Mouse (Mus musculus): ENCODE results near the gene Dnajb5. TPM values are rescaled to one million over a fixed set of nuclear protein-coding genes. Genes with fewer than 3 reads are reported as not detected.

The Dnajb5 gene
- total RNA-seq, 2 experiments from 2014 or later, result 68.7 to 78.0 TPM

DNA sequence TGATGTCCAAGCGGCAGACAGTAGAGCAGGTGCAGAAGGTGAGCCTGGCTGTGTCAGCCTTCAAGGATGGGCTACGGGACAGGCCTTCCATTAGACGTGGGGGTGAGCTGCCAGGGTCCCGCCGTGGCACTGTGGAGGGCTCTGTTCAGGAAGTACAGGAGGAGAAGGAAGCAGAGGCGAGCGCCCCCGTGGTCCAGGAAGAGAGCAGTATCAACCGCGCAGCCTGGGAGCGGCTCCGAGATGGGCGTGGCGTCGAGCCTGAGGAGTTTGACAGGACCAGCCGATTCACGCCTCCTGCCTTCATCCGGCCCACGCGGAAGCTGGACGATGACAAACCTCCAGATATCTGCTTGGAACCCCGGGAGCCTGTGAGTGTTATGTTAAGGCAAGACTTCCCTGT, 16.0 kb upstream of the Dnajb5 start:
- peak; percentile 71 to 80 for DNase-seq
- intact Hi-C loops (cut with DNase I), result no loop called here

DNA sequence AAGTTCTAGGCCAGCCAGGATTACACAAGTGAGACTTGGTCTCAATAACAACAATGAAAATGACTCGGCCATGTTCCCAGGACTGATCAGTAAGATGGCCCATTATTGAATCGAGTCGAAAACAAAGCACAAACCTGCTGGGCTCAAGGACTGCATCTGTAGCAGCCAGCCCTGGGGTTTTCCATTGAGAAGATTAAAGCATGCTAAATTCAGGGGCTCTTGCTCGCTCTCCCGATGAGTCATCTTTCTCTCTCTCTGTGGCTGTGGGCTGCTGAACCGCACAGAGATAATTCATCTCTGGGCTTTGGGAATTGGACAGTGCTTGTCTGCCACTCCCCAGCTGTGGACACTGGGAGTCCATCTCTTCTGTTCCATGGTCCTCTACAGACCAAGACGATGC, 8.2 kb upstream of the Dnajb5 start:
- intact Hi-C loops (cut with DNase I), result no loop called here
- DNase-seq, result no peak

DNA sequence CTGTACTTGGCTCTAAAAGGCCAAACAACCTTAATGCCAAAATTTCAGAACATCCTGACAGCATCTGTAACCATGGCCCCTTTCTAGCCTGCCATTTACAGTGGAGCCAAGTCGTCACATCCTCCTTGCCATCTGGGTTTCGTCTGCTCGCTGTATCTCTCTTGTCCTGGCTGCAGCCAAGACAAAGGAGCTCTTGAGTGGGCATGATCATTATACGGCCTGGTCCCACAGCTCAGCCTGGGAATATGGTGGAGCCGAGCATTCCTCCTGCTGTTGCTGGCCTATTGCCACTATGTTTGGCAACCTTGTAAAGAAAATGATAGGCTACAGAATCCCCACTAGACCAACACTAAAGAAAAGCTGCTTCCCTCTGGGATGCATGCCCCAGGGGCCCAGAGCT, 6.3 kb upstream of the Dnajb5 start:
- intact Hi-C loops (cut with DNase I), result no loop called here
- no peak for DNase-seq

DNA sequence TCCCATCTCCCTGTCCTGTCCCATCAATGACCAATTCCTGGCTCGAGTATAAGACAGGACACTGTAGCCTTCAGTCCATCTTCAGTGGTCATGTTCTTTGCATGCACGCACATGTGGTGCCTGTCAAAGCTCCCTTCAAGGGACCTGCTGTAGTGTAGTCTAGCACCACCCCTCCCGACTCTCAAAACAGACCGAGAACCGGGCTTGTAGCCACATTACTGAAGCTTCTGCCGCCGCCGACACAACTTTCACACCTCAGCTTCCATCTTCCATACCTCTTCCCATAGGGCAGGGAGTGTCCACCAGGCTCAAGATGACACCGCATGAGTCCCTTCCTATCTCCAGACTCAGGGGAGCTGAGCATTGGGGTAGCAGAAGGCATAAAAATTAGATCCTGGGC, 5.4 kb upstream of the Dnajb5 start:
- intact Hi-C loops (cut with DNase I), result loop anchor here (2.0 kb wide), 1 partner anchor 67 kb away; no protein-coding TSS in a partner anchor
- DNase-seq, result no peak

DNA sequence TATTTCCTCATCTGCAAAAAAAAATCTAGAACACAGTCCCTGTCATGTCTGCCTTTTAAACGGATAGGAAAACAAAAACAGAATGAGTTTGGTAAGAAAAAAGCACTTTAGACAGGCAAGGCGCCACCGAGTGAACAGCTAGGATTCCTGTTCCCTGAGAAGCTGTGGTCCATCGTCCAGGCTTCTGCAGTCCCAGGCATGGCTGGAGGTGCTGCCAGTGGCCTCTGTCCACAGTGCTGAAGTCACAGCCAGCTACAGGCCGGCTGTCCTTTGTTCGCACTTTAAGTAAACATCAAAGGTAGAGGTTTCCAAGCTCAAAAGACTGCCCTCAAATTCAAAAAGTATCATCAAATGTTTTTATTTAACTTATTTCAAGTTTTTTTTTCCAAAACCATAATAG, 4.6 kb upstream of the Dnajb5 start:
- DNase-seq, result peak; percentile 54 to 74
- intact Hi-C loops (cut with DNase I), result loop anchor here (2.0 kb wide), 1 partner anchor 68 kb away; no protein-coding TSS in a partner anchor

DNA sequence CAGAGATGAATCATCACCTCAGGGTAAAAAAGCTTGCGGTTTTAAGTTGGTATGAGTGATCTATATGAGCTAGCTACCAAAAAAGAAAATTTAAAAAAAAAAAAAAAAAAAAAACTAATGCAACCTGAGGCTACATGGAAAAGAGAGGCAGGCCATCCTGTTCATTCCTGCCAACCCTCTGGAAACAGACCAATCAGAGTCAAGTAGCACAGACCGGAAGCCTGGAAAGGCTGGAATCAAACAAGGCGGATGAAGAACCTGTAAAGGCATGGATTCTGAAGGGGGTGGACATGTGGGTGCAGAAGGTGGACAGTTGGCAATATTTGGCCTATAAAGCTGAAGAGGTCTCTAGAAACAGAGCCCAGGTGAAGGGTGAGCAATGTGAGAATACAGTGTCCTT, 4.2 kb upstream of the Dnajb5 start:
- intact Hi-C loops (cut with DNase I), result loop anchor here (2.0 kb wide), 1 partner anchor 69 kb away; no protein-coding TSS in a partner anchor

DNA sequence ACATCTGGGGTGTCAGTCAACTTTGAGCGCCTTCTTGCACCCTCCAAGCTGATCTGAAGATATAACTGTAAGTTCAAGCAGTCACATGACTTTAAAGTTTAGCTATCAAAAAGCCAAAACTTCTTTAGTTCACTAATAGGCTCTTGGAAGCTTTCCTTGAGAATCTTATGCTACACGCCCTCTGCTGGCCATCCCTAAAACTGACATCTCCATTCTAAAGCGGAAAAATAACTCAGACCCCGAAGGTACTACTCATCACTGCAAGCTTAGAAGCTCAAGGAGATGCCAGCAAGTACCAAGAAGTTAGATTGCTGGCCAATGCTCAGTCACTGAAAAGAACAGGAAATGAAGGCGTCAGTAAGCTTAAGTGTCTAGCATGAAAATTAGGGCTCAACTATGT, 3.7 kb upstream of the Dnajb5 start:
- intact Hi-C loops (cut with DNase I), result loop anchor here (2.0 kb wide), 2 partner anchors 29 to 69 kb away; partner anchors contain the start of gene Phf24
- peak; percentile 56 to 73 for DNase-seq

More for the DNA sequence above, 4.2 kb upstream of the Dnajb5 start:
- no peak for DNase-seq

DNA sequence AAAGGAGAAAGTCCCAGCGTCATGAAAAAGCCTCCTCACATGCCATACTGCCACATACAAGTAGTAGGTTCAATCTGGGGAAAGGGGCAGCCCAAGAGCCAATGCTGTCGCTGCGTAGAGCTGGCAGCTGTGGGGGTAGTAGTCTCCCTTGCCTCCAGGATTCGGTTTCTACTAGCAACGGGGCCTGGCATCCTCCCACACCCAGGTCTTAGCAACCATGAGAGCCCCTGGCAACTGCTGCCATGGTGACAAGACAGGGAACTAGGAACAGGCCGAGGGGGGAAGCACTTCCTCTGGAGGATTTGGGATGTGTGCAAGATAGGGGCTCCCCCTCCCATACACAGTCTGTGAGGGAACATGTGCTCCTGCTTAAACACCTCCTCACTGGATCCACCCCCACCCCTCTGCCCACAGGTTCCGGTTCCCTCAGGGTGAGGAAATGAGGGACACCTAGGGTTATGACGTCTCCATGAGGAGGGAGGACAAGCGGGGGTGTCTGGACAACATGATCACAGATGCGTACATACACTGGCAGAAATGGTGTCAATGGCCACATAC, 2.8 kb upstream of the Dnajb5 start:
- intact Hi-C loops (cut with DNase I), result loop anchor here (2.0 kb wide), 1 partner anchor 30 kb away; the partner anchor contains the start of gene Phf24
- DNase-seq, result no peak

DNA sequence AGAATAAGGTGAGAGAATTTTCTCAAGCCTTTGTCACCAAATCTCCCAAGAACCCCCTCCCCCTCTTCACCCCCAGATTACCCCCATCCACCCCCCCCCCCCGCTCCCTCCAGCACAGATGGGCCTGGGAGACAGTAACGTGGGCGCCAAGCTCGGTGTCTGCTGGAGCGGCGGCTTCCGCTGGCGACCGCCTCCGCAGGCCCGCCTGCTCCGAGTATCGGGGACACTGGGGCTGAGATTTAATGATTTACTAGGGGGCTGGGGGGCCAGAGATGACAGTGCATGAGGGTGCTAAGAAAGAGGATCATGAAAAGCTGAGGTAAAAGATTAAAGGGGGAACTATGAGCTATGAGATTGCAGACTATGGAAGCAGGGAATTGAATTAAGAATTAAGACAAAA, 1.1 kb upstream of the Dnajb5 start:
- DNase-seq, result no peak
- intact Hi-C loops (cut with DNase I), result no loop called here

DNA sequence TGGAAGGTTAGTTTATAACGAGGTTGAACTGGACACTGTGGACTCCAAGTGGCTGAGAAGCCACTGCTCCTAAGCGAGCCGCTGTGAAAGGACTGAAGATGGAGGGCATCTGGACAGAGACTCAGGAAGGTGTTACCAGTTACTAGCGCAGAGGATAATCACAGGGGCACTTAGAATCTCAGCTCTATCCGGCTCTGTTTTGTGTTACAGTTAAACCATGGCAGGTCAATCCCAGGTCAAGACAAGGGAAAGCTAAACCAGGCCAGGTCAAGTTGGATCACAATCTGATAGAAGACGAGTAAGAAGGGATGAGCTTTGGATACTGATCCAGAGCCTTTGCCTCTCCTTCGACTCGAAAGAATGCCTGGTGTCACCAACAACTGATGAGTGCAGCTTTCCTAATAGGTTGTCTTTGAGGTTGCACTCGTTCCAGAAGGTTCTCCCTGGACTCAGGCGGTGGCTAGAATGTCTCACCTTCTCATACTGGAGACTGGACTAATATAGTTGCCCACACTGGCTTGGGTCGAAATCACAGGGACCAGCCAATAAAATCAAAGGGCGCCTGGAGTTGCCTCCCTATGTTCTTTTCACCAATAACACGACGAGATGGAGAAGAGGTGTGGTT, 451 bp upstream of the Dnajb5 start:
- DNase-seq, result no peak
- intact Hi-C loops (cut with DNase I), result no loop called here

DNA sequence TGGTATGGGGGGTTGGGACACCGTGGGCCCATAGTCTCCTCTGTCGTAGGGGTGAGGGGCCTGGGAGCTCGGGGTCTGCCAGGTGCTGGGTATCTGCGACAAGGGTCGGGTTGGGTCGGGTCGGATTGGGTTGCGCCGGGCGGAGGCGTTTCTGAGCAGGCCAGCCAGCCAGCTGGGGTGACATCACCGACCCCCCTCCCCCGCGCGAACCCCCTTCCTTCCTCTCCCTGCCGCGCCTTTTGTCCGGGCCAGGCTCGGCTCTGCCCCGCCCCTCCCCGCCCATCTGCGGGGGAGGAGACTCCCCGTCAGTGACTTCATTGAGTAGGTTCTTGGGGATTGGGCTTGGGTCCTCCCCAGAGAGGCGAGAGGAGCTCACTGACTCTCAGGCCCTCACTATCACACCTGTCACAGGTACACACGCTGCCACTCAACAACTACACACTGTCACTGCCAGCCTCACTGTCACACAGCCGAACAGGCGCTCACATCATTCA, 498 bp downstream of the Dnajb5 start:
- intact Hi-C loops (cut with DNase I), result no loop called here
- DNase-seq, result peak; percentile 91 to 94

DNA sequence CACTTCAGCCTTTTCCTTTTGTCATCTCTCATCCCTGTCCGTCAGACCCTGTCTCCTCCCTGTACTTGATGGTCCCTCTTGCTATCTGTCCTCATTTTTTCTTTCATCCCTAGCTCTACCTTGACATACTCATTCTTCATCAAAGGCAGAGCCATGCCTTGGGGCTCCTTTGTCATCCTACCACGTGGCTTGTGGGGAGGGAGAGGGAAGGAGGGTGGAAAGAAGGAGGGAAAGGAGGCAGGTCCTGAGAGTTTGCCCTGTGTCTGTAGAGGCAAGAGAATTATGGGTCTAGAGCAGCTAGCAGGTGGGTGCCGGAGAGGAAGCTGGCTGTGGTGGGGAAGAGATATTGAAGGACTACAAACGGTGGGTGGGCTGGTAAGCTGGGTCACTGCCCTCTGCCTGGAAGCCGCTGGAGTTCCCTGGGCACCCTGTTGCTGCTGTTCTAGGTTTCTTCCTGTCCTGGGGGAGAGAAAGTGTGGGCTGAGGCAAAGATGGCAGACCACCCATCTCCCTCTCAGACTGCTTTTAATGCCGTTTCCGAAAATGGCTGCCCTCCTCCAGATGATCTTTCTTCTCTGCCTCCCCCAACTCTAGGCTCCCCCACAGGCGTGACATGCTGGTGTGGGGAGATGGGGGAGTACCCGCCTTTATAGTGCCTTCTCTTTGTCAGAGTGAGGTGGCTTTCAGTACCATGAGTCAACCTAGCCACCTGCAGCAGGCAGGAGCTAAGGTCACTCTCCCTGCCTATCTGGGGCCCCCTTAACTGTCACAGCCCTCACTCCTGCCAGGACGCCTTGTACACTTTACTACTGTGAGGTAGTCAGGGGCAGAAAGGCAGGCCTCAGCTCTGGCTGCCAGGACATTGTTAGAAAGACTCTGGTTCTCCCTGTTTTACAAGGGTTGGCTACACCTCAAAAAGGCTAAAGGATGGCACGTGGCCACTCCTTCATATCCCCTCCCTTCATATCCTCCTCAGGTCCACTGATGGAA, 1.9 kb downstream of the Dnajb5 start:
- intact Hi-C loops (cut with DNase I), result no loop called here
- no peak for DNase-seq

DNA sequence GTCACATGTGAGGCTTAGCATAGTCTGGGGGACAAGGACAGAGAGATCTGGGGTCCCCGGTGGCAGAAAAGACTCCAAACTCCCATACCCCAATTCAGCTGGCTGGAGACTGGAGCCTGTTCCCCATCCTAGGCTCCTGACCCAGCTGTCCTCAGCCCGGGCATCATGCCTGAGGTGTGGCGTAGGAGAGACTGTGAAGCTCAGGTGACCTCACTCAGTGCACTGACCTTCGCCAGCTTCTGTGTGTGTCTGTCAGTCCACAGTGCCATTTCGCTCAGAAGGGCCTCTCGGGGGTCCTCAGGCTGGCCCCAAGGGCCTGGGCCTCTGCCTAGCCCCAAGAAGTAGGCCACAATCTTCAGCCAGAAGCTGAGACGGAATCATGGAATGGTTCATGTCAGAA, 2.9 kb downstream of the Dnajb5 start:
- peak; percentile 61 to 66 for DNase-seq
- intact Hi-C loops (cut with DNase I), result no loop called here

DNA sequence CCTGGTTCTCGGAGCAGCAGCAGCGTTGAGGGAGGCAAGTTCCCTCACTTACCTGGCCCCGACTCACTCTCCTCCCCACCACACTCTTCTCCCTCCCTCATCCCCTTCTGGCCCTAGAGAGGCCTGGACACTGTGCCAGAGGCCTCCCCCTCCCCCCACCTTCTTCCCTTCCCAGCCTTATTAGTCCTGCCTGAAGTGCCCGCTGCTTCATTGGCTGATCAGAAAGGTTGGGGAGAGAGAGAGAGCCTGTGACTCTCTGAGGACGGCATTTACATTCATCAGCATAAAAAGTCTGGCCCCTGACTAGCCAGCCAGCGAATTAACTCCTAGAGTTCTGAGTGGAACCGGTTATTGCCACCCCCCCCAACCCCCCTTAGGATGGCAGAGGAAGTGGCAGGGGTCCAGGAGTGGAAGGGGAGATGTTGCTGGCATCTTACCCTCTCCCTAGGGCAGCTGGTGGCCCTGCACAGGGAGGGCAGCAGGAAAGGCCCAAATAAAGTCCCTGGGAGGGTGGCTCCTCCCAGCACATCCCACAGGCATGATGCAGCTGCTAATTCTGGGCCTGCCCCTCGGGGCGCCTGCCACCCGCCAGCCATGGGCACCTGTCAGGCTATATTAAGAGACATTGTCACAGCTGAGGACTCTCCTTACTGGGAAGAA, 4.0 kb downstream of the Dnajb5 start:
- intact Hi-C loops (cut with DNase I), result no loop called here
- DNase-seq, result peak; percentile 67 to 75

DNA sequence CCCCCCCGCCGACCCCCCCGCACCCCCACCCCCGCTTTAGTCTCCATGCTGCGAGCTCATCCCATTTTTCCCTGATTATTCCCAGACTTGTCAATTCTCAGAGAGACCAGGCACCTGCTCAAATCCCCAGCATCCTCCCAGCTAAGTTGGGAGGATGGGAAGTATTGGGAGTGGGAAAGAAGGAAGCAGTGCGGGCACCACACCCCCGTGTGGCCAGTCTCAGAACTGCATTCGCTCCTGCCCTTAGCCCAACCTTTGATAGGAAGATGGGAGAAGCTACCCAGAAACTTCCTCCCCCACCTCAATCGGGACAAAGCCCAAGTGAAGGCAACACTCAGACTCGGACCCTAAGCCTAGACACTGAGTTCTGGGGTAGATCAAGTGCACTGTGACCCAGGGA, 4.7 kb downstream of the Dnajb5 start:
- DNase-seq, result peak; percentile 80 to 88
- intact Hi-C loops (cut with DNase I), result no loop called here

DNA sequence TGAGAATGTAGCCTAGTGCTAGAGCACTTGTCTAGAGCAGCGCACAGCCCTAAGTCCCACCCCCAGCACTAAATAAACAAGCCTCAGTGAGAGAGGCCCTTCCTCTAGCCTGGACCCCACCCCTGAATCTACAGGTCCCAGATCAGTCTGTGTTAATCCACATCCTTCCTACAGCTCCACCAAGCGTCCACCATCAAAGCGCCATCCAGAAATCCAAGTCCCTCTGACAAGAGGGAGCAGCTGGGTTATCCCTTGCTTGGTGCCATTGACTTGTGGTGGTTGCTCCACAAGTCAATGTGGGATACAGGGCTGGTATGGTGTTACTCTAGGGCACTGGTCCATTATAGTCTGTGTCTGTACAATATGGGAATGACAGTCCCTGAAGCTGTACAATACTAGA, 5.6 kb downstream of the Dnajb5 start:
- no peak for DNase-seq
- intact Hi-C loops (cut with DNase I), result no loop called here

DNA sequence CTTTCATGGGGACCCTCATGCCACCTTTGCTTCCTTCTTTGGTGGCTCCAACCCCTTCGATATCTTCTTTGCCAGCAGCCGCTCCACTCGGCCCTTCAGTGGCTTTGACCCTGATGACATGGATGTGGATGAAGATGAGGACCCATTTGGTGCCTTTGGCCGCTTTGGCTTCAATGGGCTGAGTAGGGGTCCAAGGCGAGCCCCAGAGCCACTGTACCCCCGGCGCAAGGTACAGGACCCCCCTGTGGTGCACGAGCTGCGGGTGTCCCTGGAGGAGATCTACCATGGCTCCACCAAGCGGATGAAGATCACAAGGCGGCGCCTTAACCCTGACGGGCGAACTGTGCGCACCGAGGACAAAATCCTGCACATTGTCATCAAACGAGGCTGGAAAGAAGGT, 7.0 kb downstream of the Dnajb5 start:
- intact Hi-C loops (cut with DNase I), result no loop called here
- DNase-seq, result no peak

DNA sequence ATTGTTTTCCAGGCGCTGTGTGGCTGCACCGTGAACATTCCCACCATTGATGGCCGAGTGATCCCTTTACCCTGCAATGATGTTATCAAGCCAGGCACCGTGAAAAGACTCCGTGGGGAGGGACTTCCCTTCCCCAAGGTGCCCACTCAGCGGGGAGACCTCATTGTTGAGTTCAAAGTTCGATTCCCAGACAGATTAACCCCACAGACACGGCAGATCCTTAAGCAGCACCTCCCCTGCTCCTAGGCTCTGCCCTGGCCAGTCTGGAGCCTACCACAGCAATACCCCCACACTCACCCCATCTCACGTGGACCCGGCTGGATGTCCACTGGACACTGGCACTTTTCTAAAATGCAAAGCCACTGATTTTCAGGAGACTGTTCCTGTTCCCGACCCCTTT, 7.7 kb downstream of the Dnajb5 start:
- intact Hi-C loops (cut with DNase I), result no loop called here
- no peak for DNase-seq

DNA sequence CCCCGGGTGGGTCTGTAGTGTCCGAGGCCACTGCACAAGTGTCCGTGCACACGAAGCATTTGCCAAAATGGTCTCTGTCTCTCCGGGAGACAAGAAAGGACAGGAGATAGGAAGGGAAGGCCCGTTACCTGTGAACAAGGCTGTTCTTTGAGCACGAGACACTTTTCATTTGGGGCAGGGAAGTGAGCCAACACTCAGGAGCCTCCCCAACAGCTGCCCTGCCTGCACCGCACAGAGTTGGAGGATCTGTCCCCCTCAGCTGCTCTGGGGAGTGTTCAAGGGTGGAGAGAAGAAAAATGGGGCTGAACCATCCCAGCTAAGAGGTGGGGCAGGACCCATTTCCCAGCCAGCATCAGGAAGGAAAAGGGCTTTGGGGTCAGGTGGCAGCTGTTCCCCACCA, 8.4 kb downstream of the Dnajb5 start:
- intact Hi-C loops (cut with DNase I), result no loop called here
- DNase-seq, result no peak

DNA sequence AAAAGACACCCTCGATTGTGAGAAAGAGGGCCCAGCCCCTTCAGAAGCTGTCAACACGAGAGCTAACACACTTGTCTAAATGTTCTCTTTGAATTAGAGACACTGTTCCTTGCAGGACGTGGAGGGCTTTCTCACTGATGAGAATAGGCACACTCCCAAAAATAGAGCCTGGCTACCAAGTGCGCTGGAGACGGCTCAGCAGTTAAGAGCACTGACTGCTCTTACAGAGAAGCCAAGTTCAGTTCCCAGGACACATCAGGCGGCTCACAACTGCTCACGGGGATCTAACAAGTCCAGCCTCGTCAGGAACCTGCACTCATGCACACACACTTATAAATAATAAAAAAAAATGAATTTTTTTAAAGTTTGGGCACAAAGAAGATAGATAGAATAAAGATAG, 9.3 kb downstream of the Dnajb5 start:
- intact Hi-C loops (cut with DNase I), result no loop called here
- no peak for DNase-seq

DNA sequence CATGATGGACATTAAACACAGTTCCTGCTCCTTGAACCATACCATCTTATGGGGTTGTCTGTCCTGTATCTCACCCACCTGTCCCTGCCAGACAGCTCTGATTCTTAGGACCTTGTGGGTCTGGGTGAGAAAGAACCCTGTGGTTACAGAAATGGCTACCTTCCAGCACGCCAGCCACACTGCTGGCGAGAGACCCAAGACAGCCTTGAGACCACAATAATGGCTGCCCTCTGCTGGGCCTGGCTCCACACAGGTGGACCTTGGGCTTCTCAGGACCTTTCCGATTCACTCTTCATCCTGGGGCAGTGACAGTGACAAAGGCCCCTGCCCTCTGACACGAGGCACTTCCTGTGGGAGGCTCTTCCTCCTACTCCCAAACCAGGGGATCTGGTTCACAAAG, 9.8 kb downstream of the Dnajb5 start:
- intact Hi-C loops (cut with DNase I), result no loop called here
- no peak for DNase-seq

Measured in heart, postnatal 14 days (tissue).